Mouse (Mus musculus) liver, adult 2 months (tissue): Measurements from ENCODE around the gene Cant1.

ENCODE experiments used
- CTCF ChIP-seq: fragments of 200-500 bp; IDR thresholded peaks from 2 replicates; pipeline ENCODE4 v1.5.1; 2011; ENCODE audit warnings: low read depth, low read length, control low read depth
- POLR2A ChIP-seq: fragments of 200-500 bp; IDR thresholded peaks from 2 replicates; pipeline ENCODE4 v1.6.1; 2011; ENCODE audit warnings: low read length, control low read depth; ENCODE audit not compliant: insufficient read depth; ENCODE audit errors: extremely low read depth

- TF ChIP-seq CTCF (no peak), POLR2A (no peak)
Measured at GRCm38 (mm10) chr11:118400566-118400936, 18.3 kb downstream of the Cant1 start.
